Mouse (Mus musculus): ENCODE measurements around the gene Pde4dip. TPM values are rescaled to one million over a fixed set of nuclear protein-coding genes. Genes with fewer than 3 reads are reported as not detected.
A peak's percentile ranks its signal among the peaks of the same experiment; 100 is the strongest.

Pde4dip gene
- polyA plus RNA-seq, 1 experiment from 2014 or later = 22.8 TPM

- no peak for DNase-seq (ENCODE audit: low spot score)
- H3K27ac ChIP-seq = no peak overlapping the region
- H3K36me3 ChIP-seq = no peaks in the 10 kb centered on the region
- H3K27me3 ChIP-seq (ENCODE audit: low read depth, poor library complexity, severe bottlenecking) = no peaks in the 10 kb centered on the region
- H3K4me1 ChIP-seq = peaks cover 14% of the 10 kb centered on the region
- no peak overlapping the region for H3K4me3 ChIP-seq
- H3K9me3 ChIP-seq (replicated peaks) = no peaks in the 10 kb centered on the region
- 81% methylated on average over 5 of the region's 5 CpGs for whole genome bisulfite sequencing
These were observed 86.2 kb downstream of the Pde4dip start for GRCm38 (mm10) chr3:97802297-97802696.

GRCm38 (mm10) chr3:97801178-97801699 is 87.3 kb downstream of the Pde4dip start:
- WGBS = 81% methylated on average over 3 of the region's 3 CpGs
- H3K9me3 ChIP-seq (replicated peaks) = no peaks in the 10 kb centered on the region
- peaks cover 14% of the 10 kb centered on the region for H3K4me1 ChIP-seq
- no peak overlapping the region for H3K27ac ChIP-seq
- no peaks in the 10 kb centered on the region for H3K36me3 ChIP-seq
- no peak overlapping the region for H3K4me3 ChIP-seq
- no peak for DNase-seq (ENCODE audit: low spot score)
- H3K27me3 ChIP-seq (ENCODE audit: low read depth, poor library complexity, severe bottlenecking) = no peaks in the 10 kb centered on the region

- no peak for DNase-seq (ENCODE audit: low spot score)
- Histone ChIP-seq H3K27me3 (ENCODE audit: low read depth, poor library complexity, severe bottlenecking) (no peaks in the 10 kb centered on the region), H3K36me3 (no peaks in the 10 kb centered on the region), H3K27ac (no peak overlapping the region), H3K4me1 (peaks cover 14% of the 10 kb centered on the region), H3K9me3 (replicated peaks) (no peaks in the 10 kb centered on the region), H3K4me3 (no peak overlapping the region)
- WGBS = 90% methylated on average over 5 of the region's 5 CpGs
These were observed 87.8 kb downstream of the Pde4dip start for GRCm38 (mm10) chr3:97800657-97801056.

- 87% methylated on average over 3 of the region's 3 CpGs for WGBS
- Histone ChIP-seq H3K4me3 (no peak overlapping the region), H3K36me3 (no peaks in the 10 kb centered on the region), H3K27me3 (ENCODE audit: low read depth, poor library complexity, severe bottlenecking) (no peaks in the 10 kb centered on the region), H3K9me3 (replicated peaks) (no peaks in the 10 kb centered on the region), H3K4me1 (peaks cover 14% of the 10 kb centered on the region), H3K27ac (no peak overlapping the region)
- DNase-seq (ENCODE audit: low spot score) = no peak
These were observed 88.5 kb downstream of the Pde4dip start for GRCm38 (mm10) chr3:97800004-97800403.

GRCm38 (mm10) chr3:97799267-97799666 is 89.2 kb downstream of the Pde4dip start:
- Histone ChIP-seq H3K27ac (no peak overlapping the region), H3K9me3 (replicated peaks) (no peaks in the 10 kb centered on the region), H3K4me3 (no peak overlapping the region), H3K36me3 (no peaks in the 10 kb centered on the region), H3K4me1 (peaks cover 14% of the 10 kb centered on the region), H3K27me3 (ENCODE audit: low read depth, poor library complexity, severe bottlenecking) (no peaks in the 10 kb centered on the region)
- WGBS = 70% methylated on average over 3 of the region's 3 CpGs
- DNase-seq (ENCODE audit: low spot score) = no peak

- 75% methylated on average over 6 of the region's 6 CpGs for WGBS
These were observed 91.1 kb downstream of the Pde4dip start for GRCm38 (mm10) chr3:97797371-97797770.

GRCm38 (mm10) chr3:97793995-97794394 is 94.5 kb downstream of the Pde4dip start:
- 82% methylated on average over 8 of the region's 8 CpGs for WGBS
- H3K27me3 ChIP-seq (ENCODE audit: low read depth, poor library complexity, severe bottlenecking) = no peaks in the 10 kb centered on the region
- no peak overlapping the region for H3K4me3 ChIP-seq
- no peaks in the 10 kb centered on the region for H3K4me1 ChIP-seq
- H3K9me3 ChIP-seq (replicated peaks) = no peaks in the 10 kb centered on the region
- no peaks in the 10 kb centered on the region for H3K36me3 ChIP-seq
- H3K27ac ChIP-seq = no peak overlapping the region
- no peak for DNase-seq (ENCODE audit: low spot score)

More at GRCm38 (mm10) chr3:97797371-97797770, 91.1 kb downstream of the Pde4dip start:
- no peaks in the 10 kb centered on the region for H3K27me3 ChIP-seq (ENCODE audit: low read depth, poor library complexity, severe bottlenecking)
- H3K36me3 ChIP-seq = no peaks in the 10 kb centered on the region
- H3K27ac ChIP-seq = no peak overlapping the region
- H3K9me3 ChIP-seq (replicated peaks) = no peaks in the 10 kb centered on the region
- H3K4me3 ChIP-seq = no peak overlapping the region
- no peak for DNase-seq (ENCODE audit: low spot score)
- peaks cover 12% of the 10 kb centered on the region for H3K4me1 ChIP-seq

- H3K27ac ChIP-seq = no peak overlapping the region
- WGBS = 85% methylated on average over 1 of the region's 1 CpGs
- H3K36me3 ChIP-seq = no peaks in the 10 kb centered on the region
- DNase-seq (ENCODE audit: low spot score) = no peak
- H3K4me3 ChIP-seq = no peak overlapping the region
- H3K4me1 ChIP-seq = no peaks in the 10 kb centered on the region
- no peaks in the 10 kb centered on the region for H3K9me3 ChIP-seq (replicated peaks)
- H3K27me3 ChIP-seq (ENCODE audit: low read depth, poor library complexity, severe bottlenecking) = no peaks in the 10 kb centered on the region
These were observed 98.4 kb downstream of the Pde4dip start for GRCm38 (mm10) chr3:97790150-97790549.

- H3K9me3 ChIP-seq (replicated peaks) = no peaks in the 10 kb centered on the region
- no peaks in the 10 kb centered on the region for H3K36me3 ChIP-seq
- no peaks in the 10 kb centered on the region for H3K4me1 ChIP-seq
- no peak for DNase-seq (ENCODE audit: low spot score)
- no peaks in the 10 kb centered on the region for H3K27me3 ChIP-seq (ENCODE audit: low read depth, poor library complexity, severe bottlenecking)
- no peak overlapping the region for H3K4me3 ChIP-seq
- no peak overlapping the region for H3K27ac ChIP-seq
These were observed 99.2 kb downstream of the Pde4dip start for GRCm38 (mm10) chr3:97789317-97789716.

- 65% methylated on average over 4 of the region's 4 CpGs for WGBS
- DNase-seq (ENCODE audit: low spot score) = no peak
- Histone ChIP-seq H3K4me1 (no peaks in the 10 kb centered on the region), H3K27me3 (ENCODE audit: low read depth, poor library complexity, severe bottlenecking) (no peaks in the 10 kb centered on the region), H3K27ac (no peak overlapping the region), H3K9me3 (replicated peaks) (no peaks in the 10 kb centered on the region), H3K36me3 (no peaks in the 10 kb centered on the region), H3K4me3 (no peak overlapping the region)
These were observed 112.3 kb downstream of the Pde4dip start for GRCm38 (mm10) chr3:97776195-97776594.

- Histone ChIP-seq H3K27me3 (ENCODE audit: low read depth, poor library complexity, severe bottlenecking) (no peaks in the 10 kb centered on the region), H3K27ac (no peak overlapping the region), H3K4me3 (no peak overlapping the region), H3K9me3 (replicated peaks) (no peaks in the 10 kb centered on the region), H3K4me1 (no peaks in the 10 kb centered on the region), H3K36me3 (no peaks in the 10 kb centered on the region)
- no peak for DNase-seq (ENCODE audit: low spot score)
- WGBS = 73% methylated on average over 2 of the region's 2 CpGs
These were observed 112.8 kb downstream of the Pde4dip start for GRCm38 (mm10) chr3:97775742-97776141.

GRCm38 (mm10) chr3:97774861-97775260 is 113.6 kb downstream of the Pde4dip start:
- DNase-seq (ENCODE audit: low spot score) = no peak
- Histone ChIP-seq H3K36me3 (no peaks in the 10 kb centered on the region), H3K27ac (no peak overlapping the region), H3K9me3 (replicated peaks) (no peaks in the 10 kb centered on the region), H3K27me3 (ENCODE audit: low read depth, poor library complexity, severe bottlenecking) (no peaks in the 10 kb centered on the region), H3K4me1 (no peaks in the 10 kb centered on the region), H3K4me3 (no peak overlapping the region)
- WGBS = 88% methylated on average over 1 of the region's 1 CpGs

- 3% methylated on average over 47 of the region's 47 CpGs for WGBS
- no peaks in the 10 kb centered on the region for H3K36me3 ChIP-seq
- peak overlapping the region; percentile 83 for H3K4me3 ChIP-seq
- H3K4me1 ChIP-seq = peaks cover 32% of the 10 kb centered on the region
- DNase-seq (ENCODE audit: low spot score) = peak; percentile 92
- peak overlapping the region; percentile 88 for H3K27ac ChIP-seq
- H3K9me3 ChIP-seq (replicated peaks) = no peaks in the 10 kb centered on the region
- no peaks in the 10 kb centered on the region for H3K27me3 ChIP-seq (ENCODE audit: low read depth, poor library complexity, severe bottlenecking)
These were observed 120.4 kb downstream of the Pde4dip start for GRCm38 (mm10) chr3:97767771-97768762.
